Mouse (Mus musculus): ENCODE data around the gene E2f2.

Gene E2f2

DNA sequence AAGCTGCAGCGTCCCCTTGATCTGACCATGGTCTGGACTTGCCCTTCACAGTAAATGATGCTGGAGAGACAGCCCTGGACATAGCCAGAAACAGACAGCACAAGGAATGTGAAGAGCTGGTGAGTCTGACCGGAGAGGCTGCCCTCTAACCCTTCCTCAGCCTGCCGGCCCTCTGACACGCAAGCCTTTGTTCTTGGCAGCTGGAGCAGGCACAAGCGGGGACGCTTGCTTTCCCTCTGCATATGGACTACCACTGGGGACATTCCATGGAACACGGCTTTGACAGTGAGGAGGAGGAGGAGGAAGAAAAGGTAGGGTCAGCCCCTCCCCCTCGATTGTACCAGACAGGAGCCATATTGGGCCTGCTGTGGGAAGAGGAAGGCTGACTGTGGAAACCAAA, 68.8 kb downstream of the E2f2 start:
- DNase-seq (ENCODE audit: low spot score in 2 of 2): no peak

- peak in 1 of 2 experiments; percentile 35 for DNase-seq (ENCODE audit: low spot score in 2 of 2)
Measured at GRCm38 (mm10) chr4:136242065-136242703, 70.0 kb downstream of the E2f2 start.

DNA sequence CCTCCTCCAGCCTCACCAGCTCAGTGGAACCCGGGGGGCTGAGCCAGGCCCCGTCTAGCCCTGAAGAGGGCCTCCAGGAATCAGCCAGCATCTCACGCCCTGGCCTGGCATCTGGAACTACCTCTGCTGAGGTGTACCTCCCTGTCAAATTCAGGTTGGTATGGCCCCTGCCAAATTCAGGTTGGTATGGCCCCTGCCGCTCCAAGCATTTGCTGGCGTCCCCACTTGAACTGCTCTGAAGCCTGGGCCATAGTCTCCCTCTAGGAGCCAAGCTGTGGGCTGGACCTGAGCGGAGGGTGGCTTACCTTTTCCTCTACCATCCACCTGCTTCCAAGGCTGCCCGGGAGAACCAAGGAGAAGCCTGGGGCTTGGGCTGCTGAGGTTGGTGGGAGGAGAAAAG, 70.5 kb downstream of the E2f2 start:
- no peak for DNase-seq (ENCODE audit: low spot score in 2 of 2)

GRCm38 (mm10) chr4:136244208-136244607, 72.0 kb downstream of the E2f2 start:
- no peak for DNase-seq (ENCODE audit: low spot score in 2 of 2)

Data from thymus, postnatal 10 days (tissue).